Comparison of ENCODE assay signal across 31 mouse cellular contexts in genomic region chr7:107801108-107801507, GRCm38 (mm10). TPM values are rescaled to one million over a fixed set of nuclear protein-coding genes. Genes with fewer than 3 reads are reported as not detected.
DNase-seq lines count a peak whose midpoint lies in the region; ATAC-seq lines count a peak whose summit lies in the region.
"Had no signal": no experiment of that assay in that cellular context is flagged by ENCODE, and none has a peak within 500 bp of the region (broad histone marks: within the 10 kb centered on the region; RNA-seq: fewer than 3 reads in every experiment).

Gene Ovch2 (minus strand): TSS chr7:107801208.

- no peak within 1 kb of the TSS for H3K27ac ChIP-seq in midbrain, embryonic 11.5 days (ENCODE audit: low read depth, low read length)
- no peak within 1 kb of the TSS for H3K27ac ChIP-seq in midbrain, embryonic 13.5 days
- H3K27ac ChIP-seq in limb, embryonic 10.5 days: peak within 1 kb of the TSS; percentile 80
- H3K27ac ChIP-seq in limb, embryonic 13.5 days: no peak within 1 kb of the TSS; the same call in 1 of the 2 replicates
- H3K27ac ChIP-seq in intestine, embryonic 15.5 days: no peak within 1 kb of the TSS
- H3K27ac ChIP-seq: embryonic facial prominence, embryonic 13.5 days; embryonic facial prominence, embryonic 15.5 days; forebrain, embryonic 10.5 days; forebrain, embryonic 12.5 days had no signal

- H3K9ac ChIP-seq in midbrain, embryonic 11.5 days (ENCODE audit: low read length): no peak within 1 kb of the TSS
- H3K9ac ChIP-seq in midbrain, embryonic 13.5 days (replicated peaks): no peak within 1 kb of the TSS
- H3K9ac ChIP-seq in limb, embryonic 13.5 days: no peak within 1 kb of the TSS
- no peak within 1 kb of the TSS for H3K9ac ChIP-seq in intestine, embryonic 15.5 days
- H3K9ac ChIP-seq: embryonic facial prominence, embryonic 13.5 days; embryonic facial prominence, embryonic 15.5 days; forebrain, embryonic 12.5 days had no signal

- H3K36me3 ChIP-seq in midbrain, embryonic 11.5 days (ENCODE audit: control insufficient read depth, insufficient read depth, low read length): no peaks in the 10 kb centered on the region
- no peaks in the 10 kb centered on the region for H3K36me3 ChIP-seq in midbrain, embryonic 13.5 days
- H3K36me3 ChIP-seq in limb, embryonic 10.5 days: no peaks in the 10 kb centered on the region
- H3K36me3 ChIP-seq in limb, embryonic 13.5 days: no peaks in the 10 kb centered on the region
- H3K36me3 ChIP-seq in intestine, embryonic 15.5 days: no peaks in the 10 kb centered on the region
- H3K36me3 ChIP-seq: embryonic facial prominence, embryonic 13.5 days; embryonic facial prominence, embryonic 15.5 days; forebrain, embryonic 10.5 days; forebrain, embryonic 12.5 days had no signal

- DNase-seq in midbrain, embryonic 11.5 days (ENCODE audit: low spot score, missing footprints): peak; percentile 14
- no peak for DNase-seq in limb, embryonic 10.5 days (ENCODE audit: low spot score)
- DNase-seq in urinary bladder, postnatal 14 days (ENCODE audit: low spot score): no peak
- DNase-seq in left cerebral cortex, postnatal 14 days (ENCODE audit: low spot score in 2 of 2): no peak
- DNase-seq: adrenal gland, adult 2 months; adrenal gland, postnatal 10 days; adrenal gland, postnatal 25 days; B cell, adult 2 months; cerebellum, adult 11 months; cerebellum, adult 18-20 months; cerebellum, adult 8-10 months; cerebellum, adult 9-11 months; cerebellum, postnatal 14 days; cerebellum, postnatal 36 days; embryo, embryonic 11 days had no signal

- ATAC-seq in midbrain, embryonic 11.5 days (ENCODE audit: low FRiP score): no peak
- ATAC-seq in midbrain, embryonic 13.5 days: no peak
- ATAC-seq in limb, embryonic 13.5 days (ENCODE audit: low FRiP score, low read depth): no peak
- no peak for ATAC-seq in intestine, embryonic 15.5 days
- ATAC-seq: CD4-positive, CD25-positive, alpha-beta regulatory T cell, adult 4 months; forebrain, embryonic 14.5 days had no signal

- 87% methylated on average over 2 of the region's 2 CpGs for WGBS in midbrain, embryonic 11.5 days
- WGBS in midbrain, embryonic 13.5 days: 91% methylated on average over 2 of the region's 2 CpGs
- WGBS in limb, embryonic 10.5 days: 92% methylated on average over 2 of the region's 2 CpGs
- 86% methylated on average over 2 of the region's 2 CpGs for WGBS in limb, embryonic 13.5 days
- 80% methylated on average over 2 of the region's 2 CpGs for WGBS in intestine, embryonic 15.5 days

- H3K4me3 ChIP-seq in midbrain, embryonic 11.5 days (ENCODE audit: low read depth, low read length): no peak within 1 kb of the TSS
- no peak within 1 kb of the TSS for H3K4me3 ChIP-seq in midbrain, embryonic 13.5 days (replicated peaks)
- H3K4me3 ChIP-seq in limb, embryonic 10.5 days: no peak within 1 kb of the TSS
- no peak within 1 kb of the TSS for H3K4me3 ChIP-seq in limb, embryonic 13.5 days
- H3K4me3 ChIP-seq in intestine, embryonic 15.5 days (replicated peaks): no peak within 1 kb of the TSS
- H3K4me3 ChIP-seq: embryonic facial prominence, embryonic 13.5 days; embryonic facial prominence, embryonic 15.5 days; erythroblast, embryonic 14.5 days; forebrain, embryonic 10.5 days; forebrain, embryonic 12.5 days had no signal

- intact Hi-C loops in left cerebral cortex, postnatal 14 days (cut with DNase I): no loop called here

- H3K4me1 ChIP-seq in midbrain, embryonic 11.5 days (ENCODE audit: control insufficient read depth, insufficient read depth, low read length): no peaks in the 10 kb centered on the region
- H3K4me1 ChIP-seq in midbrain, embryonic 13.5 days (replicated peaks): no peaks in the 10 kb centered on the region
- peaks cover 11% of the 10 kb centered on the region; the same call in 1 of the 2 replicates for H3K4me1 ChIP-seq in limb, embryonic 10.5 days
- peaks cover 7% of the 10 kb centered on the region for H3K4me1 ChIP-seq in limb, embryonic 13.5 days
- no peaks in the 10 kb centered on the region for H3K4me1 ChIP-seq in intestine, embryonic 15.5 days (replicated peaks)
- H3K4me1 ChIP-seq: embryonic facial prominence, embryonic 15.5 days; forebrain, embryonic 10.5 days; forebrain, embryonic 12.5 days had no signal

- H3K4me2 ChIP-seq in midbrain, embryonic 11.5 days: no peak within 1 kb of the TSS
- H3K4me2 ChIP-seq in midbrain, embryonic 13.5 days (replicated peaks): no peak within 1 kb of the TSS
- 0 out of 2 replicates have a peak within 1 kb of the TSS, but pooled peaks have one; percentile 3 for H3K4me2 ChIP-seq in limb, embryonic 13.5 days (replicated peaks)
- H3K4me2 ChIP-seq in intestine, embryonic 15.5 days (replicated peaks): no peak within 1 kb of the TSS
- H3K4me2 ChIP-seq: embryonic facial prominence, embryonic 13.5 days; embryonic facial prominence, embryonic 15.5 days; forebrain, embryonic 12.5 days had no signal

- no peaks in the 10 kb centered on the region for H3K27me3 ChIP-seq in midbrain, embryonic 11.5 days (ENCODE audit: control insufficient read depth, insufficient read depth, low read length)
- H3K27me3 ChIP-seq in midbrain, embryonic 13.5 days: no peaks in the 10 kb centered on the region
- no peaks in the 10 kb centered on the region for H3K27me3 ChIP-seq in limb, embryonic 10.5 days (ENCODE audit: low read depth, poor library complexity, severe bottlenecking)
- H3K27me3 ChIP-seq in limb, embryonic 13.5 days: no peaks in the 10 kb centered on the region
- H3K27me3 ChIP-seq in intestine, embryonic 15.5 days (replicated peaks): no peaks in the 10 kb centered on the region
- H3K27me3 ChIP-seq: embryonic facial prominence, embryonic 13.5 days; embryonic facial prominence, embryonic 15.5 days; forebrain, embryonic 12.5 days had no signal

- no peaks in the 10 kb centered on the region for H3K9me3 ChIP-seq in midbrain, embryonic 11.5 days (ENCODE audit: control insufficient read depth, low read length)
- H3K9me3 ChIP-seq in midbrain, embryonic 13.5 days: no peaks in the 10 kb centered on the region; the same call in 1 of the 2 replicates
- H3K9me3 ChIP-seq in limb, embryonic 10.5 days (replicated peaks): no peaks in the 10 kb centered on the region
- no peaks in the 10 kb centered on the region; the same call in 1 of the 2 replicates for H3K9me3 ChIP-seq in limb, embryonic 13.5 days
- no peaks in the 10 kb centered on the region for H3K9me3 ChIP-seq in intestine, embryonic 15.5 days
- H3K9me3 ChIP-seq: embryonic facial prominence, embryonic 13.5 days; embryonic facial prominence, embryonic 15.5 days; forebrain, embryonic 12.5 days had no signal

RNA-seq across cellular contexts. Expression of gene Ovch2, which starts in this region (rescaled TPM):
- not detected in 2 replicates for polyA plus RNA-seq in midbrain, embryonic 11.5 days (2014; fragmentation: Nextera tagmentation; extraction: Ambion mirVana)
- not detected in 2 replicates for polyA plus RNA-seq in midbrain, embryonic 13.5 days (2015; fragmentation: Nextera tagmentation; extraction: Ambion mirVana)
- not detected in 2 replicates for polyA plus RNA-seq in limb, embryonic 10.5 days (2016; fragmentation: Nextera tagmentation; extraction: Ambion mirVana)
- not detected in 2 replicates for polyA plus RNA-seq in limb, embryonic 13.5 days (2015; fragmentation: Nextera tagmentation; extraction: Ambion mirVana)
- polyA plus RNA-seq in intestine, embryonic 15.5 days (2015; fragmentation: Nextera tagmentation; extraction: Ambion mirVana): not detected in 2 replicates
- total RNA-seq in left cerebral cortex, postnatal 14 days (2021): not detected
- total RNA-seq: adrenal gland, adult 2 months; adrenal gland, postnatal 10 days; adrenal gland, postnatal 25 days; adrenal gland, postnatal 4 days; common myeloid progenitor, adult 5-6 weeks; ES-E14; MEL had no signal
- polyA plus RNA-seq: adrenal gland, adult 2 months; brain, embryonic 14.5 days; CD4-positive, CD25-positive, alpha-beta regulatory T cell, adult 4 months; embryonic facial prominence, embryonic 11.5 days; embryonic facial prominence, embryonic 13.5 days; embryonic facial prominence, embryonic 15.5 days; erythroblast, embryonic 14.5 days; forebrain, embryonic 10.5 days; forebrain, embryonic 12.5 days; forebrain, embryonic 14.5 days had no signal

Comparison
In these comparisons a context has a peak if more than half of its experiments do, and no peak if none do; other contexts are left out.
1. Peak in DNase-seq in midbrain, embryonic 11.5 days; RNA of the gene not detected or under 1 TPM.